ENCODE assay signal across 8 mouse cellular contexts in the genomic region with DNA sequence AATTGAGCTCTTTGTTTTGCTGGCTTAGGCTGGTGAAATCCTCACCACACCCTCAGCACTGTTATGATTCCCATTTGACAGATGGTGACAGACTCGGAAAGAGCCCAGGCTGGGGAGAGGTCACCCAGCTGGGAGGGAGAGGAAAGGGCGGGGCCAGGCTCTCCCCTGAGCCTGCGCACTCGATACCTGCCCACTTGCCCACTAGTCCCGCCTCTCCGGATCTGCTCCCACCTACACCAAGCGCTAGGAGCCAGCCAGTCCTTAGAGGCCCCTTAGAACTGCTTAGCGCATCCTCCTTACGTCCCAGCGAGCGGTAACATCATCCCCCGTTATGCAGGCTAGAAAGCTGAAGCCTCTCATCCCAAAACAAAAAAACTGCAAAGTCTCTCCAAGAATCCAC. TPM values are rescaled to one million over a fixed set of nuclear protein-coding genes. Genes with fewer than 3 reads are reported as not detected.
DNase-seq lines count a peak whose midpoint lies in the region; ATAC-seq and TF ChIP-seq lines count a peak whose summit lies in the region.

No protein-coding gene starts in this region.

- peak overlapping the region; percentile 75 for H3K27ac ChIP-seq in forebrain, embryonic 12.5 days
- H3K27ac ChIP-seq in lung, embryonic 15.5 days, result no peak overlapping the region

- WGBS in forebrain, embryonic 12.5 days, result 1% methylated on average over 12 of the region's 12 CpGs
- 2% methylated on average over 12 of the region's 12 CpGs for WGBS in lung, embryonic 15.5 days

- H3K9ac ChIP-seq in forebrain, embryonic 12.5 days, result 0 out of 2 replicates have a peak overlapping the region, but pooled peaks have one; percentile 25
- H3K9ac ChIP-seq in lung, embryonic 15.5 days, result no peak overlapping the region

- ATAC-seq in forebrain, embryonic 12.5 days (ENCODE audit: low FRiP score), result peak; percentile 24; the same call in 1 of the 2 replicates
- ATAC-seq in lung, embryonic 15.5 days (ENCODE audit: borderline replicate concordance, extremely low read depth, low FRiP score, low TSS enrichment), result peak; percentile 59; the same call in 1 of the 2 replicates

- peaks cover 2% of the 10 kb centered on the region for H3K27me3 ChIP-seq in E14TG2a.4 (ENCODE audit: insufficient read depth, low read length)
- peaks cover 2% of the 10 kb centered on the region; the same call in 1 of the 2 replicates for H3K27me3 ChIP-seq in forebrain, embryonic 12.5 days
- peaks cover 32% of the 10 kb centered on the region for H3K27me3 ChIP-seq in lung, embryonic 15.5 days

- DNase-seq in adrenal gland, postnatal 25 days, result peak; percentile 58
- peak; percentile 65 for DNase-seq in heart, postnatal 25 days (ENCODE audit: low spot score)
- DNase-seq in layer of hippocampus, adult 18-20 months (ENCODE audit: low spot score in 2 of 2), result peak; percentile 83 to 84
- peak; percentile 70 for DNase-seq in right cerebral cortex, postnatal 14 days
- DNase-seq in MN1 (ENCODE audit: low spot score), result no peak

- peaks cover 48% of the 10 kb centered on the region for H3K4me1 ChIP-seq in E14TG2a.4 (replicated peaks; ENCODE audit: low read depth, low read length)
- peaks cover 45% of the 10 kb centered on the region for H3K4me1 ChIP-seq in forebrain, embryonic 12.5 days
- H3K4me1 ChIP-seq in lung, embryonic 15.5 days, result peaks cover 15% of the 10 kb centered on the region

- peak overlapping the region; percentile 27 for H3K4me3 ChIP-seq in E14TG2a.4 (replicated peaks; ENCODE audit: low read length)
- H3K4me3 ChIP-seq in forebrain, embryonic 12.5 days (replicated peaks), result no peak overlapping the region
- H3K4me3 ChIP-seq in lung, embryonic 15.5 days, result no peak overlapping the region

- H3K36me3 ChIP-seq in E14TG2a.4 (ENCODE audit: insufficient read depth, low read length), result no peaks in the 10 kb centered on the region
- H3K36me3 ChIP-seq in forebrain, embryonic 12.5 days (replicated peaks), result no peaks in the 10 kb centered on the region
- no peaks in the 10 kb centered on the region for H3K36me3 ChIP-seq in lung, embryonic 15.5 days

- peak overlapping the region; percentile 23 for H3K4me2 ChIP-seq in forebrain, embryonic 12.5 days
- H3K4me2 ChIP-seq in lung, embryonic 15.5 days, result 0 out of 2 replicates have a peak overlapping the region, but pooled peaks have one; percentile 20

- intact Hi-C loops in heart, postnatal 25 days (cut with DNase I), result no loop called here

- TF ChIP-seq CTCF in E14TG2a.4 (conservative IDR thresholded peaks at IDR 0.05; ENCODE audit: low read length), result no peak

- peaks cover 1% of the 10 kb centered on the region; the same call in 1 of the 2 replicates for H3K9me3 ChIP-seq in E14TG2a.4 (ENCODE audit: low read length)
- H3K9me3 ChIP-seq in forebrain, embryonic 12.5 days, result no peaks in the 10 kb centered on the region
- no peaks in the 10 kb centered on the region for H3K9me3 ChIP-seq in lung, embryonic 15.5 days

RNA-seq across cellular contexts. Expression of gene Nova2, which starts 4.6 kb away (rescaled TPM):
- total RNA-seq in adrenal gland, postnatal 25 days (2021), result 4.9 and 6.2 TPM in 2 replicates
- polyA plus RNA-seq in forebrain, embryonic 12.5 days (2016; fragmentation: Nextera tagmentation; extraction: Ambion mirVana), result 10.8 and 11.3 TPM in 2 replicates
- 1 to 10 TPM; 5.5 to 6.6 TPM for total RNA-seq in heart, postnatal 25 days (2021)
- 10 to 100 TPM; 76.3 to 79.4 TPM for total RNA-seq in layer of hippocampus, adult 18-20 months (2021)
- polyA plus RNA-seq in lung, embryonic 15.5 days (2015; fragmentation: Nextera tagmentation; extraction: Ambion mirVana), result 0.77 and 1.2 TPM in 2 replicates

RNA-seq across cellular contexts. Expression of gene Ccdc61, which starts 10.9 kb away (rescaled TPM):
- 16.5 and 20.8 TPM in 2 replicates for total RNA-seq in adrenal gland, postnatal 25 days (2021)
- 39.7 and 41.0 TPM in 2 replicates for polyA plus RNA-seq in forebrain, embryonic 12.5 days (2016; fragmentation: Nextera tagmentation; extraction: Ambion mirVana)
- 1 to 10 TPM; 7.7 to 8.3 TPM for total RNA-seq in heart, postnatal 25 days (2021)
- total RNA-seq in layer of hippocampus, adult 18-20 months (2021), result 10 to 100 TPM; 10.4 to 10.9 TPM
- polyA plus RNA-seq in lung, embryonic 15.5 days (2015; fragmentation: Nextera tagmentation; extraction: Ambion mirVana), result 32.1 and 34.4 TPM in 2 replicates

RNA-seq across cellular contexts. Expression of gene Pglyrp1, which starts 49.9 kb away (rescaled TPM):
- total RNA-seq in adrenal gland, postnatal 25 days (2021), result 1.9 and 2.0 TPM in 2 replicates
- 1.8 and 3.1 TPM in 2 replicates for polyA plus RNA-seq in forebrain, embryonic 12.5 days (2016; fragmentation: Nextera tagmentation; extraction: Ambion mirVana)
- total RNA-seq in heart, postnatal 25 days (2021), result 1 to 10 TPM; 1.2 to 1.7 TPM
- 10 to 100 TPM; 15.5 to 23.3 TPM for total RNA-seq in layer of hippocampus, adult 18-20 months (2021)
- polyA plus RNA-seq in lung, embryonic 15.5 days (2015; fragmentation: Nextera tagmentation; extraction: Ambion mirVana), result 6.4 and 6.7 TPM in 2 replicates

Comparison
In these comparisons a context has a peak if more than half of its experiments do, and no peak if none do; other contexts are left out.
1. RNA of gene Nova2, which starts 4.6 kb away (total RNA-seq): 76.3 to 79.4 TPM in layer of hippocampus, adult 18-20 months; 5.5 to 6.6 TPM in heart, postnatal 25 days and 4.9 to 6.2 TPM in adrenal gland, postnatal 25 days; every median in the first group is over 10 times any median in the second.